Mouse (Mus musculus): ENCODE data around the gene Cfap45.

The Cfap45 gene

GRCm38 (mm10) chr1:172520576-172521440, at the start of gene Cfap45:
Gene Cfap45 (plus strand): TSS chr1:172520801.
- DNase-seq (ENCODE audit: low spot score), result peak; percentile 94

DNA sequence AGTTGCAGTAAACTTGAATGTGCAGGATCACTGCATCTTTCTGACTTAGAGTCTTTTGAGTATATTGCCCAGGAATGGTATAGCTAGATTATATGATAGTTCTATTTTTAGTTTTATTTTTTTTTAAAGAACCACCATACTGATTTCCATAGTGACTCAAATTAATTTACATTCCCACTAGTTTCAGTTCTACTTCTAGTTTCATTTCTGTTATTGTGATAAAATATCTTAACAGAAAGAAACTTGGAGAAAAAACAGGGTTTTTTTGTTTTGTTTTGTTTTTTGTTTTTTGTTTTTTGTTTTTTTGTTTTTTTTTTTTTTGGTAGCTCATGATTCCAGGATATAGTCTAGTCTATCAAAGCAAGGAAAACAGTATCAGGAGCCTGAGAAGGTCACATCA, 47.7 kb upstream of the Cfap45 start:
- no peak for DNase-seq (ENCODE audit: low spot score)

DNA sequence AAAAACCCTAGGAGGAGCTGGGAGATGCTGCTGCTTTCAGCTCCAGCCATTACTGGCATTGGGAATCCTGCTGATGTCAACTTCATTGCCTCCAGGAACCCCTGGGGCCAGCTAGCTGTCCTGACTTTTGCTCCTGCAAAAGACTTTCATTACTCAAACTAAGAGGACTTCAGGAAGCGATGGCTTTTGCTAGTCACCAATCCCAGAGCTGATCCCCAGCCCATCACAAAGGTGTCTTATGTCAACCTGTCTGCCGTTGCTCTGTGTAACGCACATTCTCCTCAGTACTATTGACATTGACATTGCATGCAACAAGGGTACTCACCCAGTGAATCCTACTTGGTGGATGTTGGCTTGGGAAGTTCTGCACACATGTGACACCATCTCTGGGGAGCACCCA, 46.4 kb upstream of the Cfap45 start:
- DNase-seq (ENCODE audit: low spot score), result no peak

GRCm38 (mm10) chr1:172475054-172475741, 45.4 kb upstream of the Cfap45 start, which contains the start of gene Slamf9:
Gene Slamf9 (plus strand): TSS chr1:172475358.
- DNase-seq (ENCODE audit: low spot score), result no peak

GRCm38 (mm10) chr1:172478020-172478419, 42.6 kb upstream of the Cfap45 start:
- no peak for DNase-seq (ENCODE audit: low spot score)

DNA sequence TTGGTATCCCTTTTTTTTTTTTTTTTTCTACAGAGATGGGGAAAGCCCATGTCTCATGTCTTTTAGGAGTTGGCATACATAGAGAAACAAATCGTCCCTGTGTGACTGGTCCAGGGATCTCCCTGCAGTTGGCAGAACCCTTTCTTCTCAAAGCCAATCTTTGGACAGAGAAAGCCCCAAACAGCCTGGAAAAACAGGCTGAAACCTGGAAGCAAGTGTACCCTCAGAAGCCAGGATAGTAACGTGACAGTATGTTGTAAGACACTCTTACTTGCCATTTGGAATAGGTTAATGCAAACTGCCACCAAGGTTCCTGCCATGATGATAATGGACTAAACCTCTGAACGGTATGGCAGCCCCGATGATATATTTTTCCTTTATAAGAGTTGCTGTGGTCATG, 40.2 kb upstream of the Cfap45 start:
- DNase-seq (ENCODE audit: low spot score), result no peak

DNA sequence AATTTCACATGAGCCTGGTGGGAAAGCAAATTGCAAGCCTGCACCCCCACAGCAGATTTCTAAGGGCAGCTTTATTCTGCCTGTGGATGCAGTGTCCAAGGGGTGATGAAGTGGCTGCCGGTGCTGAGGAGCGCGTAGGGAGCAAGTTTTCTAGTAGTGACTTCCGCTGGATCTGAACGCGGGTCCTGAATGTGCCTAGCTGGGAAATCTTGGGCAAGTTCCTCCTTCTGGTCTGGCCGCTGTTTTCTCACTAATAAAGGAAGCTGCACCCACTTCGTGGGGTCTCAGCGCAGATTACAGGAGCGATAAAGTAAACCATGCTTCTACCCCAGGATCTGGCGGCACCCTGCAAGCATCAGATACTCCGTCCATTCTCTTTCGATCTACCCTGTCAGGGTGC, 39.5 kb upstream of the Cfap45 start:
- no peak for DNase-seq (ENCODE audit: low spot score)

GRCm38 (mm10) chr1:172481540-172482280, 38.9 kb upstream of the Cfap45 start, which contains the start of gene Igsf9:
Gene Igsf9 (plus strand): TSS chr1:172481788.
- peak; percentile 93 for DNase-seq (ENCODE audit: low spot score)

DNA sequence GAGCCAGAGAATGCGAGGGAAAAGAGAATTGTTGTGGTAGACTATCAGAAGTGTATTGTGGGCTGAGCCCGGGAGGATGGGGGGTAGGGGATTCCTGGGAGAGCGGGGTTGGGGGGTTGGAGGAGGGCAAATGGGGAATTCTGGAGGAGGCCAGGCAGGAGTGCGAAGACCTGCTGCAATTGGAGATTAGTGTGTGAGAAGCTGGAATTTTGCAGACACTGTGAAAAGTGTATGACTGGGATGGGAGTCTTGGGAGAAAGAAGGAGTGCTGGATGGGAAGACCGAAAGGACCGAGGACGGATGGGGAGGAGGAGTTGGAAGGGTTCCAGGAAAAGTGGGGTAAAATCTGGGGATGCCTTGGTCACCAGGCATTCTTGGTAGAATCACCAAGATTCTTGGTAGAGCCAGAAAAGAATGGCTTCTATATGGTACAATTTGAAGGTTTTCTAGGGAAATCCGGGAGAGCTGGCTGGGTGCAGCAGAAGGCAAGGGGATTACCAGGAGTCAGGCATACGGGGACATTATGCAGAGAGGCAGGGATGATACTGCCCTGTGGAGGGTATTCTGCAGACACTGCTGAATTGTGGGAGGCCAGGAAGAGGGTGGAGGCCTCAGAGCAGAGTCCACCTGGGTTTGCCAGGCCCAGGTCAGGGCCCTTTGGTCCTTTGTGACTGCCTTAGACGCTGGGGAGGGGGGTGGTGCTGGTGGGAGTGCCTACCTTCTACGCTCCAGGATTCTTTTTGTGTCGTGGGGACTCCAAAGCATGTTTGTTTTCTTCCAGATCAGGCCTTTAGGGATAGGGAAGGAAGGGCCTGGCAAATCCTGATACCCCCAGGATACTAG, 37.9 kb upstream of the Cfap45 start:
- peak; percentile 49 for DNase-seq (ENCODE audit: low spot score)

DNA sequence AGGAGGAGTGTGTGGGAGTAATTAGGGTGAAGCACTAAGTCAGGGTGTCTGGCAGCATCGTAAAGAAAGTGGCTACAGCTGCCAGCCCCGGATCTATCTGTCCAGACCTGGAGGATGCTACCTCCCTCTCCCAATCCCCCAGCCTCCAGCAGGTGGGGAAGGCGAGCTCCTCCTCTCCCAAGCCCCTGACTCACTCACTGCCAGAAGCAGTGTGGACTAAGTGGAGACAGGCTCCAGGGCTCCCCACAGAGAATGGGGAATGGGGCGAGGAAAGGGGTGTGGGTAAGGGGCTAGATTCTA, 37.3 kb upstream of the Cfap45 start:
- no peak for DNase-seq (ENCODE audit: low spot score)

DNA sequence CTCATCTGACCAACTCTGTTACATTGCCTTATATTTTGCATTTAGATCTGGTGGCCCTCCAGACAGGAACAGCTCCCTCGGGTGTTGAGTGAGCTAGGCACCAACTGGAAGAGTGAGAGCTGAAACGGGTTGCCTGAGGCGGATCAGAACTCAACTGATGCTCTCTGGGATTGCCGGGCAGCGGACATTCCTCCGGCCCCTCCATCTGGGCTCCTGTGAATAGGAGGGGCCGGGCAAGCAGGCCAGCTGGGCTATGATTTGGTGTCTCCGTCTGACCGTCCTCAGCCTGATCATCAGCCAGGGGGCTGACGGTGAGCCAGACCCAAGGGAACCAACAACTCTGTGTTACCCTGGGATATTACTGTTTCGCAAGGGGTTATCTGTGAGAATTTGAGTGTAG, 36.4 kb upstream of the Cfap45 start:
- DNase-seq (ENCODE audit: low spot score), result no peak

DNA sequence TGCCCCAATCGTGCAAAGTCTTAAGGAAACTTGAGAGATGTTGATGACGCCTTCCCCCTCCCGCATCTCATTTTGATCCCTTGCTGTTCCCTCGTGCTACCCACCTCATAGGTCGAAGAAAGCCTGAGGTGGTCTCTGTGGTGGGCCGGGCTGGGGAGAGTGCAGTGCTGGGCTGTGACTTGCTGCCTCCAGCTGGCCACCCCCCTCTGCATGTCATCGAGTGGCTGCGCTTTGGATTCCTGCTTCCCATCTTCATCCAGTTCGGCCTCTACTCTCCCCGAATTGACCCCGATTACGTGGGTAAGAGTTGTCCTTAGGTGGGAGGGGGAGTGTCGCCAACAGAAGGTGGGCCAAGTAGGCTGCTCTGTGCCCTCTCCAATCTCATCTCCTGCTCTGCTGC, 35.9 kb upstream of the Cfap45 start:
- no peak for DNase-seq (ENCODE audit: low spot score)

DNA sequence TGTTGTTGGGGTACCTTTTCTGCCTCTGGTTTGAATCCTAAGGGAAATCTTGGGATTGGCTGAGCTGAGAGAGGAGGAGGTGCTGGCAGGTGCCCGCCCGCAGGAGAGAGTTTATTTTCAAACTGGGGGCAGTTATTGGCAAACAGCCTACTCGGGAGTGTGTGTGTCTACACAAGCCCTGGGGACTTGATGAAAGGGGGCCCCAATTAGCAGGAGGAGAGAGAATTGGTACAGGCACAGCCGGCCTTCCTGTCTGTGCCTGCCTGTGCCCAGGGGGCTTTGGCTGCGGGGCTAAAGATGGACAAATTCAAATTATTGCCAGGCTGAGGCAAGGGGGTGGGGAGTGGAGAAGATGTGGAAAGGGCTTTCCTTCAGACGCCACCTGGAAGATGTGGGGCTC, 34.8 kb upstream of the Cfap45 start:
- no peak for DNase-seq (ENCODE audit: low spot score)

DNA sequence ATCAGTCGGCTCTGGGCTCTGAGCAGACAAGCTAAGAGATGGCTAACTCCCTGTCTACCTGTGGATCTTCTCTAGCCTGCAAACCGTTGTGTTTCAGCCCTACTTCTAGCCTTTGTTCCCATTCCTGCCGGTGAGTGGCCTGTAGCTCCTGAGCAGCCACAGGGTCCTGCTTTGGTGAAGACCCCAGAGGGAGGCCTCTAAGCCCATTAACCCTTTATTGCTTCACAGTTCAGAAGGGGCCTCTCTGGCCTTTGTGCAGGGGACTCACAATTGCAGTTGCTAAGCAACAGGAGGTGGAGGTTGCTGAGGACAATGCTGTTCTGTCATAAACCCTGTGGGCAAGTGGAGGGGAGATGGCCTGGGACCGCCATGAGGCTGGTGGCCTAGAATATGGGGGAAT, 34.4 kb upstream of the Cfap45 start:
- DNase-seq (ENCODE audit: low spot score), result no peak

DNA sequence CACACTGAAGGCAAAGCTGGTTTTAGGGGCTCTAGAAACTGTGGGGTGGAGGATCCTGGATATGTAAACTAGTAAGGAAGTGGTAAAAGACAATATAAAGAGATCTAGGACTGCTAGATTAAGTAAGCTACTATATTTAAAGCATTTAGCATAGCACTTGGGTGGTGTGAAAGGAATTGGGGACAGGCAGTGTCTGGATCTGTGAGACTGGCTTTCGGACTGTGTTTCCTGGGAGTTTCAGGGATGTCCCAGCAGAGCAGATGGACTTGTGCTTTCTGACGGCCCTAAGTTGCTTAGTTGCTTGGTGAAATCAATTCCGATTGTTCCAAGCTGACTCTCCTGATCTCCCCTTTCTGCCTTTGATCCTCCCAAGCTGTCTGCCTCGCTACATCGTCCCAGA, 34.0 kb upstream of the Cfap45 start:
- no peak for DNase-seq (ENCODE audit: low spot score)

DNA sequence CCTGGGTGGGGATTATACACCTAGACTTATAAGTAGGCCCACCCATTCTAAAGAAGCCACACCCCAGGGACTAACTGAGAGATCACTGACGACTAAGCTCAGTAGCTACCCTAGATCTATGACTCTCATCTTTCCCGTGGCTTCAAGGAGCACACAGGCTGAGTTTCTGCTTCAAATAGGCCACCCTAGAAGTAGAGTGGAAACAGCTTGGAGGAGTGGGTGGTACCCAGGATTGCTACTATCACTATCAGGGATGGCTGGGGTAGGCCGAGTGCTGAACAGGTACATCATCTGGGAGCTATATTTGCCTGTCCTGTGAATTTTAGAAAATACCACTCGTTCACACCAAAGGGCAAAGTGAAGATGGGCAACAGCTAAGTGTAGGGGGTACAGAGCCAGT, 32.7 kb upstream of the Cfap45 start:
- DNase-seq (ENCODE audit: low spot score), result no peak

DNA sequence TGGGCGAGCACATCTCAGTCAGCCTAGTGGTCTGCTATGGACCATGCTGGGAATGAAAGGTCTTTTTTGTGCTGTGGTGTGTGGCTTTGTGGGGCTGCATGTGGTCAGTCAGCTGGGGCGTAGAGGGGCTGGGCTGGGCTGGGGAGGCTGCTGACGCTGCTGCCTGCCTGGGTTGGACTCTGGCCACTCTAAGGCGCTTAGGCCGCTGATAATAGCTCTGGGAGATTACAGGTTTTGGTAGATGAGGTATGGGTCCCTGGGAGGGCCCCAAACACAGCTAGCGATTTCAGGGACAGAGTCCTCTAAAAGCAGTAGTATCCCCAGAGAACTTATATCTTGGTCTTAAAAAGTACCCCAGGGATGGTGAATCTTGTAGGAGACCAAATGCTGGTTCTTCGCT, 31.8 kb upstream of the Cfap45 start:
- peak; percentile 64 for DNase-seq (ENCODE audit: low spot score)

GRCm38 (mm10) chr1:172489585-172490250, 30.9 kb upstream of the Cfap45 start:
- DNase-seq (ENCODE audit: low spot score), result no peak

- peak; percentile 83 for DNase-seq (ENCODE audit: low spot score)
Observed at GRCm38 (mm10) chr1:172490261-172490661, 30.3 kb upstream of the Cfap45 start.

DNA sequence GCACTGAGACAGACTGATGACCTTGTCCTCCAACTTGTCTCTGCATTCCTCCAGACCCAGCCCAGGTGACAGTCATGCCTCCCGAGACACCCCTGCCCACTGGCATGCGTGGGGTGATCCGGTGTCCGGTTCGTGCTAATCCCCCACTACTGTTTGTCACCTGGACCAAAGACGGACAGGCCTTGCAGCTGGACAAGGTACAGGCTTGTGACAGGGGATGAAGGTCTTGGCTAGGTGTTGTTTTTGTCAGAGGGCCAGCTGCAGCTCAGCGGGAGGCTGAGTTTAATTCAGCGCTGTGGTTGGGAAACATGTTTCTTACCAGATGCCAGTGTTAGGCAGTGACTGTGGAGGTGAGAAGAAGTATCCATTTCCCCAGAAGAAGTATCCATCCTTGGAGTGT, 28.6 kb upstream of the Cfap45 start:
- DNase-seq (ENCODE audit: low spot score), result no peak

- DNase-seq (ENCODE audit: low spot score), result no peak
Observed at GRCm38 (mm10) chr1:172493516-172493915, 27.1 kb upstream of the Cfap45 start.
